Mouse (Mus musculus): ENCODE data around the gene Xpnpep2.

GRCm38 (mm10) chrX:48157396-48157795, 48.9 kb downstream of the Xpnpep2 start:
- no peak for TF ChIP-seq POLR2A (IDR thresholded peaks at IDR 0.05; ENCODE audit: insufficient read length, low read depth)
- no peak for TF ChIP-seq TCF3 (IDR thresholded peaks at IDR 0.05; ENCODE audit: insufficient read length, low read depth)
- TF ChIP-seq MYOG (IDR thresholded peaks at IDR 0.05; ENCODE audit: control insufficient read depth in 1 of 3, insufficient read depth in 1 of 3, insufficient read length in 2 of 3, low read depth in 2 of 3), result no peak
- TF ChIP-seq CEBPB (IDR thresholded peaks at IDR 0.05; ENCODE audit: insufficient read depth, poor library complexity, severe bottlenecking), result no peak
- TF ChIP-seq POLR2AphosphoS2 (IDR thresholded peaks at IDR 0.05; ENCODE audit: insufficient read length, low read depth), result no peak
- no peak for TF ChIP-seq USF1 (IDR thresholded peaks at IDR 0.05; ENCODE audit: low read depth)
- no peak for TF ChIP-seq TCF12 (IDR thresholded peaks at IDR 0.05; ENCODE audit: insufficient read depth, poor library complexity, severe bottlenecking)
- TF ChIP-seq E2F4 (IDR thresholded peaks at IDR 0.05; ENCODE audit: insufficient read depth), result no peak
- TF ChIP-seq MAX (IDR thresholded peaks at IDR 0.05; ENCODE audit: low read depth), result no peak
- TF ChIP-seq REST (IDR thresholded peaks at IDR 0.05; ENCODE audit: insufficient read depth, insufficient read length), result no peak
